Comparison of ENCODE assay signal across 28 mouse cellular contexts in genomic region chr16:10487895-10488493, GRCm38 (mm10). TPM values are rescaled to one million over a fixed set of nuclear protein-coding genes. Genes with fewer than 3 reads are reported as not detected.
DNase-seq lines count a peak whose midpoint lies in the region; ATAC-seq and TF ChIP-seq lines count a peak whose summit lies in the region.
"Had no signal": no experiment of that assay in that cellular context is flagged by ENCODE, and none has a peak within 500 bp of the region (broad histone marks: within the 10 kb centered on the region; RNA-seq: fewer than 3 reads in every experiment).

No protein-coding gene starts in this region.

- no peaks in the 10 kb centered on the region for H3K9me3 ChIP-seq in lung, postnatal 0 days (ENCODE audit: low read length)
- H3K9me3 ChIP-seq: embryonic facial prominence, embryonic 13.5 days; forebrain, embryonic 10.5 days; forebrain, embryonic 15.5 days; hindbrain, embryonic 12.5 days; limb, embryonic 12.5 days; midbrain, embryonic 12.5 days; neural tube, embryonic 13.5 days; stomach, embryonic 15.5 days had no signal

- H3K36me3 ChIP-seq in lung, postnatal 0 days (ENCODE audit: insufficient read depth, low read length) = no peaks in the 10 kb centered on the region
- 0 out of 2 replicates have a peak, but pooled peaks cover 3% of the 10 kb centered on the region for H3K36me3 ChIP-seq in small intestine, adult 2 months (ENCODE audit: control insufficient read depth, insufficient read depth, low read length)
- H3K36me3 ChIP-seq: embryonic facial prominence, embryonic 13.5 days; forebrain, embryonic 10.5 days; forebrain, embryonic 15.5 days; hindbrain, embryonic 12.5 days; limb, embryonic 12.5 days; midbrain, embryonic 12.5 days; neural tube, embryonic 13.5 days; stomach, embryonic 15.5 days had no signal

- TF ChIP-seq POLR2A in bone marrow, adult 2 months (IDR thresholded peaks at IDR 0.05; ENCODE audit: borderline replicate concordance, control insufficient read depth, low read depth, low read length) = no peak
- TF ChIP-seq POLR2A in small intestine, adult 2 months (IDR thresholded peaks at IDR 0.05; ENCODE audit: low read depth, low read length) = no peak

- H3K9ac ChIP-seq in lung, postnatal 0 days (replicated peaks; ENCODE audit: low read depth) = no peak overlapping the region
- H3K9ac ChIP-seq: embryonic facial prominence, embryonic 13.5 days; forebrain, embryonic 15.5 days; hindbrain, embryonic 12.5 days; limb, embryonic 12.5 days; midbrain, embryonic 12.5 days; neural tube, embryonic 13.5 days; stomach, embryonic 15.5 days had no signal

- H3K27me3 ChIP-seq in lung, postnatal 0 days (replicated peaks; ENCODE audit: insufficient read depth, low read length) = no peaks in the 10 kb centered on the region
- no peaks in the 10 kb centered on the region for H3K27me3 ChIP-seq in small intestine, adult 2 months (ENCODE audit: control insufficient read depth, insufficient read depth, low read length)
- H3K27me3 ChIP-seq: stomach, embryonic 15.5 days had no signal

- no peak for TF ChIP-seq EP300 in lung, postnatal 0 days (IDR thresholded peaks at IDR 0.05)

- H3K27ac ChIP-seq in lung, postnatal 0 days (ENCODE audit: low read length) = no peak overlapping the region
- H3K27ac ChIP-seq in bone marrow, adult 2 months (ENCODE audit: control insufficient read depth, insufficient read depth, low read depth, low read length, poor library complexity) = peak overlapping the region; percentile 61
- no peak overlapping the region for H3K27ac ChIP-seq in small intestine, adult 2 months (ENCODE audit: insufficient read depth, low read depth, low read length)
- H3K27ac ChIP-seq: embryonic facial prominence, embryonic 13.5 days; forebrain, embryonic 10.5 days; forebrain, embryonic 15.5 days; hindbrain, embryonic 12.5 days; limb, embryonic 12.5 days; midbrain, embryonic 12.5 days; neural tube, embryonic 13.5 days; stomach, embryonic 15.5 days had no signal

- no peak overlapping the region for H3K4me3 ChIP-seq in lung, postnatal 0 days (ENCODE audit: low read depth, low read length)
- H3K4me3 ChIP-seq in bone marrow, adult 2 months (replicated peaks; ENCODE audit: control insufficient read depth, low read depth, low read length) = peak overlapping the region; percentile 70
- peak overlapping the region; percentile 45; the same call in 1 of the 2 replicates for H3K4me3 ChIP-seq in small intestine, adult 2 months (ENCODE audit: low read depth, low read length)
- H3K4me3 ChIP-seq: embryonic facial prominence, embryonic 13.5 days; forebrain, embryonic 10.5 days; forebrain, embryonic 15.5 days; hindbrain, embryonic 12.5 days; limb, embryonic 12.5 days; midbrain, embryonic 12.5 days; neural tube, embryonic 13.5 days; stomach, embryonic 15.5 days had no signal

- peak; percentile 40 for DNase-seq in lung, postnatal 36 days
- DNase-seq in lung, postnatal 0 days (ENCODE audit: low spot score) = no peak
- no peak for DNase-seq in heart, postnatal 4 days
- DNase-seq in layer of hippocampus, postnatal 36 days = no peak
- DNase-seq in frontal cortex, postnatal 36 days (ENCODE audit: low spot score in 2 of 2) = no peak
- DNase-seq: adrenal gland, postnatal 25 days; cerebellum, adult 8-10 months; cerebellum, postnatal 25 days; embryo, embryonic 11 days; gastrocnemius, postnatal 10 days; heart, postnatal 14 days; kidney, adult 9 months; kidney, postnatal 10 days; layer of hippocampus, adult 9-11 months had no signal

- H3K4me1 ChIP-seq in lung, postnatal 0 days (ENCODE audit: insufficient read depth, low read depth, low read length) = no peaks in the 10 kb centered on the region
- no peaks in the 10 kb centered on the region; the same call in none of the 2 replicates for H3K4me1 ChIP-seq in bone marrow, adult 2 months (ENCODE audit: control insufficient read depth, insufficient read depth, low read length)
- peaks cover 17% of the 10 kb centered on the region for H3K4me1 ChIP-seq in small intestine, adult 2 months (ENCODE audit: control insufficient read depth, insufficient read depth, insufficient read length, low read length)
- H3K4me1 ChIP-seq: stomach, embryonic 15.5 days had no signal

- no peak for TF ChIP-seq CTCF in lung, postnatal 0 days (IDR thresholded peaks at IDR 0.05)
- no peak for TF ChIP-seq CTCF in bone marrow, adult 2 months (IDR thresholded peaks at IDR 0.05; ENCODE audit: control insufficient read depth, insufficient read depth, low read length)
- no peak for TF ChIP-seq CTCF in small intestine, adult 2 months (IDR thresholded peaks at IDR 0.05; ENCODE audit: extremely low read depth, insufficient read length, insufficient replicate concordance, low read depth, low read length)

- ATAC-seq in lung, postnatal 0 days = no peak
- peak; percentile 75 for ATAC-seq in megakaryocyte, adult 5-6 weeks (ENCODE audit: poor library complexity, severe bottlenecking)
- ATAC-seq: CD4-positive, CD25-positive, alpha-beta regulatory T cell, adult 4 months; forebrain, embryonic 15.5 days; intestine, embryonic 16.5 days had no signal

- H3K4me2 ChIP-seq in lung, postnatal 0 days (replicated peaks; ENCODE audit: low read depth, low read length) = no peak overlapping the region
- H3K4me2 ChIP-seq: embryonic facial prominence, embryonic 13.5 days; forebrain, embryonic 15.5 days; hindbrain, embryonic 12.5 days; limb, embryonic 12.5 days; liver, embryonic 11.5 days; midbrain, embryonic 12.5 days; neural tube, embryonic 13.5 days; stomach, embryonic 15.5 days had no signal

- 79% methylated on average over 8 of the region's 8 CpGs for WGBS in lung, postnatal 0 days
- WGBS in bone marrow, adult 2 months = 51% methylated on average over 8 of the region's 8 CpGs
- 84% methylated on average over 8 of the region's 8 CpGs for WGBS in small intestine, adult 2 months

RNA-seq across cellular contexts. Expression of gene Ciita, which starts 8.1 kb away (rescaled TPM):
- 1.3 and 1.4 TPM in 2 replicates for polyA plus RNA-seq in lung, postnatal 0 days (2015; fragmentation: Nextera tagmentation; extraction: Ambion mirVana)
- polyA plus RNA-seq in bone marrow, adult 2 months (2011; ENCODE audit: insufficient read depth, insufficient read length, low replicate concordance, missing spikeins) = 4.0 and 11.8 TPM in 2 replicates
- 2.5 and 3.3 TPM in 2 replicates for total RNA-seq in megakaryocyte, adult 5-6 weeks (2015)
- 3.2 and 3.7 TPM in 2 replicates for total RNA-seq in megakaryocyte, adult 5-6 weeks (2017)
- polyA plus RNA-seq in small intestine, adult 2 months (2012; rRNA removed) = 5.9 and 17.0 TPM in 2 replicates
- under 1 TPM; 0.07 to 0.19 TPM for total RNA-seq in heart, postnatal 4 days (2021)
- under 1 TPM in 1 of 2 experiments, not detected in 1; 0.10 TPM for total RNA-seq in layer of hippocampus, postnatal 36 days (2021)

RNA-seq across cellular contexts. Expression of gene Tvp23a, which starts 40.8 kb away (rescaled TPM):
- polyA plus RNA-seq in lung, postnatal 0 days (2015; fragmentation: Nextera tagmentation; extraction: Ambion mirVana) = 1.6 and 1.7 TPM in 2 replicates
- polyA plus RNA-seq in bone marrow, adult 2 months (2011; ENCODE audit: insufficient read depth, insufficient read length, low replicate concordance, missing spikeins) = 0.85 TPM in 1 of 2 replicates, not detected in the other
- 0.07 TPM in 1 of 2 replicates, not detected in the other for total RNA-seq in megakaryocyte, adult 5-6 weeks (2015)
- 0.22 TPM in 1 of 2 replicates, not detected in the other for total RNA-seq in megakaryocyte, adult 5-6 weeks (2017)
- 0.88 and 1.4 TPM in 2 replicates for polyA plus RNA-seq in small intestine, adult 2 months (2012; rRNA removed)
- 1 to 10 TPM; 1.1 to 1.4 TPM for total RNA-seq in heart, postnatal 4 days (2021)
- total RNA-seq in layer of hippocampus, postnatal 36 days (2021) = 10 to 100 TPM; 23.4 to 26.2 TPM

RNA-seq across cellular contexts. Expression of gene Dexi, which starts 54.9 kb away (rescaled TPM):
- polyA plus RNA-seq in lung, postnatal 0 days (2015; fragmentation: Nextera tagmentation; extraction: Ambion mirVana) = 19.2 and 19.4 TPM in 2 replicates
- polyA plus RNA-seq in bone marrow, adult 2 months (2011; ENCODE audit: insufficient read depth, insufficient read length, low replicate concordance, missing spikeins) = 4.2 and 4.3 TPM in 2 replicates
- 5.9 and 6.0 TPM in 2 replicates for total RNA-seq in megakaryocyte, adult 5-6 weeks (2015)
- total RNA-seq in megakaryocyte, adult 5-6 weeks (2017) = 4.3 and 7.0 TPM in 2 replicates
- 34.9 and 38.3 TPM in 2 replicates for polyA plus RNA-seq in small intestine, adult 2 months (2012; rRNA removed)
- total RNA-seq in heart, postnatal 4 days (2021) = 10 to 100 TPM; 22.4 to 22.6 TPM
- 10 to 100 TPM; 65.8 to 66.8 TPM for total RNA-seq in layer of hippocampus, postnatal 36 days (2021)

RNA-seq across cellular contexts. Expression of gene Clec16a, which starts 57.1 kb away (rescaled TPM):
- 32.0 and 34.6 TPM in 2 replicates for polyA plus RNA-seq in lung, postnatal 0 days (2015; fragmentation: Nextera tagmentation; extraction: Ambion mirVana)
- 3.0 and 6.3 TPM in 2 replicates for polyA plus RNA-seq in bone marrow, adult 2 months (2011; ENCODE audit: insufficient read depth, insufficient read length, low replicate concordance, missing spikeins)
- total RNA-seq in megakaryocyte, adult 5-6 weeks (2015) = 26.8 and 28.8 TPM in 2 replicates
- 19.4 and 20.7 TPM in 2 replicates for total RNA-seq in megakaryocyte, adult 5-6 weeks (2017)
- polyA plus RNA-seq in small intestine, adult 2 months (2012; rRNA removed) = 7.6 and 14.3 TPM in 2 replicates
- total RNA-seq in heart, postnatal 4 days (2021) = 10 to 100 TPM; 40.5 to 42.2 TPM
- total RNA-seq in layer of hippocampus, postnatal 36 days (2021) = 100 to 1,000 TPM in 1 of 2 experiments, 10 to 100 TPM in 1; 97.8 to 103 TPM

Comparison
In these comparisons a context has a peak if more than half of its experiments do, and no peak if none do; other contexts are left out.
1. RNA of gene Tvp23a, which starts 40.8 kb away (total RNA-seq): 23.4 to 26.2 TPM in layer of hippocampus, postnatal 36 days; 1.1 to 1.4 TPM in heart, postnatal 4 days and 0.07 to 0.22 TPM in megakaryocyte, adult 5-6 weeks; every median in the first group is over 10 times any median in the second.